Mouse (Mus musculus) thymus, adult 2 months (tissue): ENCODE measurements around the gene Lcmt1.

Experiments
- CTCF ChIP-seq: fragments of 200-500 bp; IDR thresholded peaks from 2 replicates; pipeline ENCODE4 v1.5.1; 2012; ENCODE audit warnings: mild to moderate bottlenecking, control low read depth, low read length, moderate library complexity, borderline replicate concordance; ENCODE audit not compliant: control insufficient read depth, poor library complexity, insufficient read depth; ENCODE audit errors: extremely low read depth
- POLR2A ChIP-seq: fragments of 200-500 bp; IDR thresholded peaks from 2 replicates; pipeline ENCODE4 v1.6.1; 2012; ENCODE audit warnings: mild to moderate bottlenecking, low read length, control low read depth, moderate library complexity; ENCODE audit not compliant: control insufficient read depth, poor library complexity, insufficient read depth; ENCODE audit errors: extremely low read depth

GRCm38 (mm10) chr7:123341896-123342295 lies 27.7 kb upstream of the Lcmt1 start:
- TF ChIP-seq CTCF (no peak), POLR2A (no peak)
